Mouse (Mus musculus): Measurements from ENCODE around the gene Pin4. TPM values are rescaled to one million over a fixed set of nuclear protein-coding genes. Genes with fewer than 3 reads are reported as not detected.
"Not testable (repeated sequence)": the region's sequence is repeated elsewhere in the genome, so short reads cannot be mapped to it uniquely, and the experiment has no call there.

The Pin4 gene
- polyA plus RNA-seq, 1 experiment from 2014 or later: 76.5 TPM

- H3K27me3 ChIP-seq: peaks cover 12% of the 10 kb centered on the region
- ChIA-PET POLR2A (no interaction called here), CTCF (interaction anchor here (1.1 kb wide), 1 partner anchor 28 kb away, joined by 3 read pairs; no protein-coding TSS in a partner anchor)
- in situ Hi-C loops (cut with MboI; ENCODE audit: low pct_unique_long_range_greater_than_20kb): no loop called here
- no peak for ATAC-seq
- TF ChIP-seq CTCF (IDR thresholded peaks at IDR 0.05): no peak
- DNase-seq (ENCODE audit: low read depth, low spot score): no peak
Observed at GRCm38 (mm10) chrX:102081573-102082279, 37.5 kb upstream of the Pin4 start.

- DNase-seq (ENCODE audit: low read depth, low spot score) (no peak), ATAC-seq (no peak)
- POLR2A ChIA-PET: no interaction called here
- H3K27me3 ChIP-seq: peaks cover 16% of the 10 kb centered on the region
- CTCF ChIA-PET: interaction anchor here (1.1 kb wide), 1 partner anchor 29 kb away, joined by 3 read pairs; no protein-coding TSS in a partner anchor
- in situ Hi-C loops (cut with MboI; ENCODE audit: low pct_unique_long_range_greater_than_20kb): no loop called here
- TF ChIP-seq CTCF (IDR thresholded peaks at IDR 0.05): no peak
Observed at GRCm38 (mm10) chrX:102082340-102082739, 36.9 kb upstream of the Pin4 start.

GRCm38 (mm10) chrX:102085798-102086443 lies 33.3 kb upstream of the Pin4 start:
- no peak for ATAC-seq
- POLR2A ChIA-PET: no interaction called here

GRCm38 (mm10) chrX:102090605-102091004 lies 28.6 kb upstream of the Pin4 start:
- no peak for DNase-seq (ENCODE audit: low read depth, low spot score)
- H3K27me3 ChIP-seq: peaks cover 16% of the 10 kb centered on the region
- no peak for TF ChIP-seq CTCF (IDR thresholded peaks at IDR 0.05)
- no peak for ATAC-seq
- in situ Hi-C loops (cut with MboI; ENCODE audit: low pct_unique_long_range_greater_than_20kb): no loop called here
- CTCF ChIA-PET: interaction anchor here (0.6 kb wide), 1 partner anchor 54 kb away, joined by 3 read pairs; no protein-coding TSS in a partner anchor
- POLR2A ChIA-PET: no interaction called here

More at GRCm38 (mm10) chrX:102085798-102086443, 33.3 kb upstream of the Pin4 start:
- peaks cover 13% of the 10 kb centered on the region for H3K27me3 ChIP-seq
- in situ Hi-C loops (cut with MboI; ENCODE audit: low pct_unique_long_range_greater_than_20kb): no loop called here
- TF ChIP-seq CTCF (IDR thresholded peaks at IDR 0.05): no peak
- DNase-seq (ENCODE audit: low read depth, low spot score): no peak
- CTCF ChIA-PET: no interaction called here

- H3K27me3 ChIP-seq: peaks cover 11% of the 10 kb centered on the region
- TF ChIP-seq CTCF (IDR thresholded peaks at IDR 0.05): no peak
- no peak for DNase-seq (ENCODE audit: low read depth, low spot score)
- in situ Hi-C loops (cut with MboI; ENCODE audit: low pct_unique_long_range_greater_than_20kb): no loop called here
- ChIA-PET CTCF (interaction anchor here (1.9 kb wide), 1 partner anchor 28 kb away, joined by 5 read pairs; no protein-coding TSS in a partner anchor), POLR2A (no interaction called here)
- no peak for ATAC-seq
Observed at GRCm38 (mm10) chrX:102094381-102094904, 24.8 kb upstream of the Pin4 start.

GRCm38 (mm10) chrX:102101886-102102285 lies 17.4 kb upstream of the Pin4 start:
- POLR2A ChIA-PET: no interaction called here

GRCm38 (mm10) chrX:102103830-102104229 lies 15.4 kb upstream of the Pin4 start:
- ATAC-seq; CTCF ChIA-PET; H3K27me3 ChIP-seq; POLR2A ChIA-PET; DNase-seq (ENCODE audit: low read depth, low spot score); in situ Hi-C loops (cut with MboI; ENCODE audit: low pct_unique_long_range_greater_than_20kb): not testable (repeated sequence)

More at GRCm38 (mm10) chrX:102101886-102102285, 17.4 kb upstream of the Pin4 start:
- in situ Hi-C loops (cut with MboI; ENCODE audit: low pct_unique_long_range_greater_than_20kb): no loop called here
- no peaks in the 10 kb centered on the region for H3K27me3 ChIP-seq
- CTCF ChIA-PET: interaction anchor here (1.2 kb wide), 1 partner anchor 11 kb away, joined by 3 read pairs; no protein-coding TSS in a partner anchor
- ATAC-seq: no peak
- TF ChIP-seq CTCF (IDR thresholded peaks at IDR 0.05): no peak
- no peak for DNase-seq (ENCODE audit: low read depth, low spot score)

GRCm38 (mm10) chrX:102109349-102109748 lies 9.9 kb upstream of the Pin4 start:
- DNase-seq (ENCODE audit: low read depth, low spot score); ATAC-seq; CTCF ChIA-PET; in situ Hi-C loops (cut with MboI; ENCODE audit: low pct_unique_long_range_greater_than_20kb): not testable (repeated sequence)
- peaks cover 11% of the 10 kb centered on the region for H3K27me3 ChIP-seq
- POLR2A ChIA-PET: interaction anchor here (0.6 kb wide), 1 partner anchor 425 kb away, joined by 3 read pairs; no protein-coding TSS in a partner anchor

GRCm38 (mm10) chrX:102115676-102116075 lies 3.6 kb upstream of the Pin4 start:
- CTCF ChIA-PET: no interaction called here
- POLR2A ChIA-PET: no interaction called here
- in situ Hi-C loops (cut with MboI; ENCODE audit: low pct_unique_long_range_greater_than_20kb): loop anchor here (5.0 kb wide), 1 partner anchor 38 kb away; no protein-coding TSS in a partner anchor
- ATAC-seq: no peak
- H3K27me3 ChIP-seq: peaks cover 8% of the 10 kb centered on the region
- DNase-seq (ENCODE audit: low read depth, low spot score): no peak
- no peak for TF ChIP-seq CTCF (IDR thresholded peaks at IDR 0.05)

GRCm38 (mm10) chrX:102121321-102121720 lies 2.1 kb downstream of the Pin4 start:
- no peak for DNase-seq (ENCODE audit: low read depth, low spot score)
- ATAC-seq: no peak
- ChIA-PET CTCF (no interaction called here), POLR2A (no interaction called here)
- TF ChIP-seq CTCF (IDR thresholded peaks at IDR 0.05): no peak
- in situ Hi-C loops (cut with MboI; ENCODE audit: low pct_unique_long_range_greater_than_20kb): no loop called here
- peaks cover 2% of the 10 kb centered on the region for H3K27me3 ChIP-seq

GRCm38 (mm10) chrX:102141157-102141556 lies 21.9 kb downstream of the Pin4 start:
- no peak for DNase-seq (ENCODE audit: low read depth, low spot score)
- CTCF ChIA-PET: interaction anchor here (1.5 kb wide), 1 partner anchor 11 kb away, joined by 3 read pairs; no protein-coding TSS in a partner anchor
- no peak for TF ChIP-seq CTCF (IDR thresholded peaks at IDR 0.05)
- in situ Hi-C loops (cut with MboI; ENCODE audit: low pct_unique_long_range_greater_than_20kb): no loop called here
- ATAC-seq: no peak
- H3K27me3 ChIP-seq: peaks cover 6% of the 10 kb centered on the region
- POLR2A ChIA-PET: no interaction called here
